ENCODE assay signal across 8 mouse cellular contexts in the genomic region with DNA sequence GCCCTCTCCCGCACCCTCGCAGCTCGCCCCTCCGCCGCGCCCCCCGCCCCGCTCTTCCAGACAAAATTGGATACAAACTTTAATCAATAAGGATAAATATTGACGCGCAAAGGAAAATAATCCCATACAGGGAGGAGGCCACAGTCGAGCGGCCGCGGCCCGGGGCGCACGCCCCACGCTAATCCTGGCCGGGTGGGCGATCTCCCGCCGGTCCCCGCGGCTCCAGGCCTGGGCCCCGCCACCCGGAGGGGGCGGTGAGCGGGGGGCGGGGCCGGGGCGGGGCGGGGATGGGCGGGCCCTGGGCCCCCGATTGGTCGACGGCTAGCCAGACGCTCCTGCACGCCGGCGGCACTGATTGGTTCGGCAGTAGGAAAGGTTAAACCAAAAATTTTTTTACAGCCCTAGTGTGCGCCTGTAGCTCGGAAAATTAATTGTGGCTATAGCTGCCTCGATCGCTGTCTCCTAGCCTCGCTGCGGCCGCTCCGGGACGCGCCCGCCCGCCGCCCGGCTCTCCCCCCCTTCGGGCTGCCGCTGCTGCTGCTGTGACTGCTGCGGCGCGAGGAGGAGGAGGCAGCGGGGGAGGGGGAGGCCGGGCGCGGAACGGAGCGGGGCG. TPM values are rescaled to one million over a fixed set of nuclear protein-coding genes. Genes with fewer than 3 reads are reported as not detected.
DNase-seq lines count a peak whose midpoint lies in the region; ATAC-seq and TF ChIP-seq lines count a peak whose summit lies in the region.

No protein-coding gene starts in this region.

- no peak overlapping the region for H3K27ac ChIP-seq in lung, postnatal 0 days (ENCODE audit: low read length)
- peak overlapping the region; percentile 100 for H3K27ac ChIP-seq in forebrain, embryonic 12.5 days
- H3K27ac ChIP-seq in midbrain, embryonic 12.5 days (replicated peaks), result no peak overlapping the region
- no peak overlapping the region for H3K27ac ChIP-seq in cerebellum, adult 2 months (ENCODE audit: insufficient read depth, low read length)

- H3K4me2 ChIP-seq in lung, postnatal 0 days (replicated peaks; ENCODE audit: low read depth, low read length), result peak overlapping the region; percentile 53
- peak overlapping the region; percentile 56 for H3K4me2 ChIP-seq in forebrain, embryonic 12.5 days
- peak overlapping the region; percentile 56 for H3K4me2 ChIP-seq in midbrain, embryonic 12.5 days (replicated peaks)

- H3K27me3 ChIP-seq in lung, postnatal 0 days (replicated peaks; ENCODE audit: insufficient read depth, low read length), result peaks cover 77% of the 10 kb centered on the region
- peaks cover 38% of the 10 kb centered on the region for H3K27me3 ChIP-seq in forebrain, embryonic 12.5 days
- H3K27me3 ChIP-seq in midbrain, embryonic 12.5 days, result peaks cover 77% of the 10 kb centered on the region
- peaks cover 19% of the 10 kb centered on the region; the same call in 1 of the 2 replicates for H3K27me3 ChIP-seq in cerebellum, adult 2 months (ENCODE audit: control insufficient read depth, insufficient read depth, low read length)

- DNase-seq in lung, postnatal 0 days (ENCODE audit: low spot score), result no peak
- no peak for DNase-seq in lung, adult 18-20 months
- peak; percentile 84 to 91 for DNase-seq in layer of hippocampus, postnatal 10 days (ENCODE audit: low spot score in 2 of 2)
- peak; percentile 68 for DNase-seq in yolk sac, embryonic 10.5 days (ENCODE audit: low spot score)
- DNase-seq in gastrocnemius, postnatal 10 days, result no peak
- no peak for DNase-seq in cerebellum, adult 2 months

- H3K36me3 ChIP-seq in lung, postnatal 0 days (ENCODE audit: insufficient read depth, low read length), result no peaks in the 10 kb centered on the region
- H3K36me3 ChIP-seq in forebrain, embryonic 12.5 days (replicated peaks), result peaks cover 9% of the 10 kb centered on the region; the same call in 1 of the 2 replicates
- H3K36me3 ChIP-seq in midbrain, embryonic 12.5 days, result no peaks in the 10 kb centered on the region

- TF ChIP-seq EP300 in lung, postnatal 0 days (IDR thresholded peaks at IDR 0.05), result no peak

- TF ChIP-seq POLR2A in cerebellum, adult 2 months (IDR thresholded peaks at IDR 0.05; ENCODE audit: borderline replicate concordance, insufficient read depth, low read length), result no peak

- no peak for TF ChIP-seq CTCF in lung, postnatal 0 days (IDR thresholded peaks at IDR 0.05)
- no peak for TF ChIP-seq CTCF in cerebellum, adult 2 months (IDR thresholded peaks at IDR 0.05; ENCODE audit: borderline replicate concordance, insufficient read depth, low read depth, low read length)

- H3K9ac ChIP-seq in lung, postnatal 0 days (replicated peaks; ENCODE audit: low read depth), result no peak overlapping the region
- peak overlapping the region; percentile 100 for H3K9ac ChIP-seq in forebrain, embryonic 12.5 days
- no peak overlapping the region for H3K9ac ChIP-seq in midbrain, embryonic 12.5 days (replicated peaks)

- H3K4me1 ChIP-seq in lung, postnatal 0 days (ENCODE audit: insufficient read depth, low read depth, low read length), result peaks cover 7% of the 10 kb centered on the region; the same call in 1 of the 2 replicates
- H3K4me1 ChIP-seq in forebrain, embryonic 12.5 days, result peaks cover 8% of the 10 kb centered on the region; the same call in 1 of the 2 replicates
- peaks cover 6% of the 10 kb centered on the region; the same call in 1 of the 2 replicates for H3K4me1 ChIP-seq in midbrain, embryonic 12.5 days
- H3K4me1 ChIP-seq in cerebellum, adult 2 months (ENCODE audit: control insufficient read depth, insufficient read depth, low read length), result no peaks in the 10 kb centered on the region

- peak; percentile 57 for ATAC-seq in lung, postnatal 0 days
- peak; percentile 93 for ATAC-seq in forebrain, embryonic 12.5 days (ENCODE audit: low FRiP score)
- peak; percentile 90 for ATAC-seq in midbrain, embryonic 12.5 days (ENCODE audit: low FRiP score, low read depth)

- no peaks in the 10 kb centered on the region for H3K9me3 ChIP-seq in lung, postnatal 0 days (ENCODE audit: low read length)
- no peaks in the 10 kb centered on the region for H3K9me3 ChIP-seq in forebrain, embryonic 12.5 days
- H3K9me3 ChIP-seq in midbrain, embryonic 12.5 days, result no peaks in the 10 kb centered on the region

- under 1% methylated on average over 37 of the region's 67 CpGs for whole genome bisulfite sequencing in lung, postnatal 0 days
- under 1% methylated on average over 50 of the region's 67 CpGs for WGBS in forebrain, embryonic 12.5 days
- WGBS in midbrain, embryonic 12.5 days, result under 1% methylated on average over 53 of the region's 67 CpGs
- WGBS in cerebellum, adult 2 months, result 2% methylated on average over 62 of the region's 67 CpGs

- peak overlapping the region; percentile 37 for H3K4me3 ChIP-seq in lung, postnatal 0 days (ENCODE audit: low read depth, low read length)
- peak overlapping the region; percentile 92 for H3K4me3 ChIP-seq in forebrain, embryonic 12.5 days (replicated peaks)
- peak overlapping the region; percentile 45 for H3K4me3 ChIP-seq in midbrain, embryonic 12.5 days
- no peak overlapping the region for H3K4me3 ChIP-seq in cerebellum, adult 2 months (replicated peaks; ENCODE audit: insufficient read depth, low read depth, low read length)

RNA-seq across cellular contexts. Expression of a gene that starts 1.2 kb away (rescaled TPM):
- polyA plus RNA-seq in lung, postnatal 0 days (2015; fragmentation: Nextera tagmentation; extraction: Ambion mirVana), result not detected in 2 replicates
- 59.7 and 68.4 TPM in 2 replicates for polyA plus RNA-seq in forebrain, embryonic 12.5 days (2016; fragmentation: Nextera tagmentation; extraction: Ambion mirVana)
- 100 to 1,000 TPM; 182 to 209 TPM for total RNA-seq in layer of hippocampus, postnatal 10 days (2021)
- polyA plus RNA-seq in midbrain, embryonic 12.5 days (2016; fragmentation: Nextera tagmentation; extraction: Ambion mirVana), result 3.0 and 4.6 TPM in 2 replicates
- total RNA-seq in gastrocnemius, postnatal 10 days (2021), result under 1 TPM; 0.09 to 0.25 TPM
- polyA plus RNA-seq in cerebellum, adult 2 months (2012; rRNA removed), result not detected in 2 replicates

RNA-seq across cellular contexts. Expression of a gene that starts 1.3 kb away (rescaled TPM):
- not detected in 2 replicates for polyA plus RNA-seq in lung, postnatal 0 days (2015; fragmentation: Nextera tagmentation; extraction: Ambion mirVana)
- polyA plus RNA-seq in forebrain, embryonic 12.5 days (2016; fragmentation: Nextera tagmentation; extraction: Ambion mirVana), result 1.9 and 2.2 TPM in 2 replicates
- total RNA-seq in layer of hippocampus, postnatal 10 days (2021), result 10 to 100 TPM; 14.5 to 17.7 TPM
- 0.28 TPM in 1 of 2 replicates, not detected in the other for polyA plus RNA-seq in midbrain, embryonic 12.5 days (2016; fragmentation: Nextera tagmentation; extraction: Ambion mirVana)
- total RNA-seq in gastrocnemius, postnatal 10 days (2021), result not detected
- not detected in 2 replicates for polyA plus RNA-seq in cerebellum, adult 2 months (2012; rRNA removed)

Comparison
In these comparisons a context has a peak if more than half of its experiments do, and no peak if none do; other contexts are left out.
1. DNase-seq: peak in layer of hippocampus, postnatal 10 days (2 of 2) and yolk sac, embryonic 10.5 days (single experiment); none in lung, postnatal 0 days (single experiment), lung, adult 18-20 months (0 of 2), gastrocnemius, postnatal 10 days (single experiment) and cerebellum, adult 2 months (0 of 2).
2. RNA of a gene that starts 1.2 kb away (polyA plus RNA-seq): 59.7 to 68.4 TPM in forebrain, embryonic 12.5 days; 3.0 to 4.6 TPM in midbrain, embryonic 12.5 days, not detected in lung, postnatal 0 days and not detected in cerebellum, adult 2 months; every median in the first group is over 10 times any median in the second.
3. Peak in every context shown above with its lines, with median percentiles within 50 percentile points of each other: ATAC-seq and H3K4me2 ChIP-seq.